Mouse (Mus musculus): ENCODE results near the gene Glyat.
"Not testable (repeated sequence)": the region's sequence is repeated elsewhere in the genome, so short reads cannot be mapped to it uniquely, and the experiment has no call there.

DNA sequence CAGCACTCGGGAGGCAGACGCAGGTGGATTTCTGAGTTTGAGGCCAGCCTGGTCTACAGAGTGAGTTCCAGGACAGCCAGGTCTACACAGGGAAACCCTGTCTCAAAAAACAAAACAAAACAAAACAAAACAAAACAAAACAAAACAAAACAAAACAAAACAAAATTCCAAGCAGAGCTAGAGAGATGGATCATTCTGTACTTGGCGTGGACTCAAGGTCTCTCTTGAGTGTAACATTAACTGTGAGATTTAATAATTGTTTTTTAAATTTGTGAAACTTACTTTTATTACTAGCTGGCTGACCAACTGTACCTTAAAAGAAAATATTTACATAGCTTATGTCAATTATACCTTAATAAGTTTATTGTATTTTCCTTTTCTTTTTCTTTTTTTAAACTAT, 35.5 kb downstream of the Glyat start:
- TF ChIP-seq CTCF (IDR thresholded peaks at IDR 0.05); EP300 (IDR thresholded peaks at IDR 0.05; ENCODE audit: insufficient read depth, low read depth, low read length): not testable (repeated sequence)
